Mouse (Mus musculus): ENCODE results near the gene Pcolce2. TPM values are rescaled to one million over a fixed set of nuclear protein-coding genes. Genes with fewer than 3 reads are reported as not detected.

The Pcolce2 gene
- total RNA-seq, 2 experiments from 2014 or later, result 5.6 to 6.6 TPM

- no peak for DNase-seq (ENCODE audit: low spot score in 2 of 2)
Measured at GRCm38 (mm10) chr9:95704078-95704477, 66.7 kb downstream of the Pcolce2 start.

DNA sequence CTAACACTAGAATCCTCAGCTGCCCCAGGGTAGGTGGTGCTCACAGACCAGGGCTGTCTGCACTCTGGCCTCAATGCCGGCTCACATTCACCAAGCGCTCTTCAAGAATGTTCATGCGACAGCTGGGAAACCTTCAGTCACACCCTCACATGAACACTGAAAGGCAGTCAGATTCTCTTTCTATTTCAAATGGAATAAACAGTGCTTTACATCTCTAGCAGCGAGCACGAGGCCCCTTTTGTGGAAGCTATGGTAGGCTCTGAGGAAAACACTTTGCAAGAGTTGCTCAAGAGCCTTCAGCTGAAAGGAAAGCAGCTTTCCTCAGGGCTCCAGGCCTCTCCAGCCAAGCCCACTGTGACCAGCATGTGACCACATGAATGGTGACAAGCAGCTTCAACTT is 68.0 kb downstream of the Pcolce2 start:
- no peak for DNase-seq (ENCODE audit: low spot score in 2 of 2)

DNA sequence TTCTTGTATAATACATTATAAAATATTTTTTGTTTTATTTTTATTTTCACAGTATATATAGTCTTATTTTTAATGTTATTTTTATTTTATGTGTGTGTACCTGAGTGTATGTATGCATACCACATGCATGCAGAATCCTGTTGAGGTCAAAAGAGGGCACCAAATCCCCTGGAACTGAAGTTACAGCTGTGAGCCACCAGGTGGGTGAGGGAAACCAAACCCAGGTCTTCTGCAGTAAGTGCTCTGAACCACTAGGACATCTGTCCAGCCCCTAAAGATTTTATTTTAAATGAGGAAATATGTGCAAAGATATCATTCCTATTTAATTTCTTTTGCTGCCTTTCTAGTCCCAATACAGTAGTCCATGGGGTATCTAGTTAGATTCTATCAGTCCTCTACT is 71.5 kb downstream of the Pcolce2 start:
- DNase-seq (ENCODE audit: low spot score in 2 of 2), result no peak

DNA sequence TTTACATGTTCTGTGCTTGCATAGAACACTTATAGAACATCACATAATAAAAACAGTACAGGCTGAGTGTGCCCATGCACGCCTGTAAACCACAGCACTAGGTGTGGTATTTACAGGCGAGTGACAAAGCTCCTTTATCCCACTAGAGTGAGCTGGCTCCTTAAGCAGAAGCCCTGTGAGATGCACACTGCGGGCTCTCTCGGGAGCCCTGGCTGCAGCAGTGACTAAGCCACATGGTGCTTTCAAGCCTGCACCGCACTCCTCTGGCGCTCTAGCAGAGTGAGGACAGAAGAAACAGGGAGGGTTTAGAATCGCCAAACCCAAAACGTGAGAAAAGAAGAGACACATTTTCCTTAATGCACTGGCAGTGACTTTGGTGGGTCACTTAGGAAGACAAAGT is 75.2 kb downstream of the Pcolce2 start:
- no peak for DNase-seq (ENCODE audit: low spot score in 2 of 2)

- no peak for DNase-seq (ENCODE audit: low spot score in 2 of 2)
Measured at GRCm38 (mm10) chr9:95736238-95736637, 98.8 kb downstream of the Pcolce2 start.

- DNase-seq (ENCODE audit: low spot score in 2 of 2), result no peak
Measured at GRCm38 (mm10) chr9:95744845-95745613, 107.6 kb downstream of the Pcolce2 start.

DNA sequence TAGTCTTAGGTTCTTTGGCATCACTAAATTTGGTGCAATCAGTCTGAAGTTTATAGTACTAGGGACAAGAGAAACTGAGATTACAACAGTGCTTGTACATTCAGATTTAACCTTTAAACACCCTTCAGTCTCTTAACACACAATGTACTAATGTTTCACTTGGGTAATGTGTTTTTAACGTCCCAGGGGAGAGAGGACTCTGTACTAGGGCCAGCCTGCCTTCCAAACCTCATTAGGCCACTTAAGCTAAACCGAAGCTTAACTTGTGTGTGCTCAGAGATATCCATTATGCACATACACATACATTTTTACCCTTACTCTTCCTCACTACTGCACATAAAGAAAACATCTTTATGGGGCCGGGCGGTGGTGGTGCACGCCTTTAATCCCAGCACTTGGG is 109.9 kb downstream of the Pcolce2 start:
- no peak for DNase-seq (ENCODE audit: low spot score in 2 of 2)

Other genes starting within 250 kb of the Pcolce2 start
- gene Chst2, start 230.9 kb upstream of the Pcolce2 start, total RNA-seq (2021), result 1 to 10 TPM; 5.4 to 5.6 TPM
- 10 to 100 TPM; 42.3 to 49.2 TPM for gene U2surp, start 125.6 kb upstream of the Pcolce2 start, total RNA-seq (2021)
- 1 to 10 TPM; 2.8 to 3.5 TPM for gene Paqr9, start 77.9 kb upstream of the Pcolce2 start, total RNA-seq (2021)
- gene Trpc1, start 112.8 kb downstream of the Pcolce2 start, total RNA-seq (2021), result 1 to 10 TPM; 3.3 to 3.7 TPM
- under 1 TPM; 0.67 to 0.78 TPM for gene Pls1, start 207.7 kb downstream of the Pcolce2 start, total RNA-seq (2021)
- 10 to 100 TPM; 10.9 to 13.4 TPM for gene Atr, start 220.0 kb downstream of the Pcolce2 start, total RNA-seq (2021)

All from gastrocnemius, postnatal 4 days (tissue).